Mouse (Mus musculus): Measurements from ENCODE around the gene Pld1.

GRCm38 (mm10) chr3:27961162-27961561, 22.7 kb downstream of the Pld1 start:
- TF ChIP-seq POLR2A (IDR thresholded peaks at IDR 0.05; ENCODE audit: low read depth, low read length) = no peak
- no peak for TF ChIP-seq CTCF (IDR thresholded peaks at IDR 0.05; ENCODE audit: extremely low read depth, insufficient read length, insufficient replicate concordance, low read depth, low read length)

Data from small intestine, adult 2 months (tissue).